Mouse (Mus musculus): Measurements from ENCODE around the gene Heatr5a.

The Heatr5a gene

DNA sequence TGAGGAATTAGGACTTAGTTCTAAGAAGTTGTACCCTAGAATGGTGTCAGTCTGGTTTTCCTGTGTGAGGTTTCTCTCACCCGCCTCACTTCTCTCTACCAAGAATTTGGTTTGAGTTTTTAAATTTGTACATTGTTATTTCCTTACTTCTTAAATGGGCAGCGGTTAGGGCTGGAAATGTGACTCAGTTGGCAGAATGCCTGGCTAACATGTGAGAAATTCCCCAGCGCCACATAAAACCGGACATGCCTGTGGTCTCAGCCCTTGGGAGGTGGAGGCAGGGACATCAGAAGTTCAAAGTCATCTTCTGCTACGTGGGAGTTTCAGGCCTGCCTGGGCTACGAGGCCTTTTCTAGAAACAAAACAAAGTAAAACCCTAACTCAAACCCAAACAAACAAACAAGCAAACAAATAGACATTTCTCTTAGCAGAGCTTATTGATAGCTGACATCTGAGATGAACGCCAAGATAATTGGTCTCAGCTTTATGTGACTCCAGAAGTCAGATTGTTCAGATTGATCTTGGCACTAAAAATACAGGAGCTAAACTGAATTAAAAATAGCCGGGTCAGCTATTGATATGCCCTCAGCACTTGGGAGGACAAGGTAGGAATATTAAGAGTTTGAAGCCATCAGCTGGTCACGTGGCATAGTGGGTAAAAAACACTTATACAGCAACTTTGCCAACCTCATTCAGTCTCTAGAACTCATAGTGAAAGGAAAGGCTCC lies 123.0 kb downstream of the Heatr5a start:
- in situ Hi-C loops (cut with MboI): loop anchor here (25.0 kb wide), 1 partner anchor 764 kb away; no protein-coding TSS in a partner anchor

DNA sequence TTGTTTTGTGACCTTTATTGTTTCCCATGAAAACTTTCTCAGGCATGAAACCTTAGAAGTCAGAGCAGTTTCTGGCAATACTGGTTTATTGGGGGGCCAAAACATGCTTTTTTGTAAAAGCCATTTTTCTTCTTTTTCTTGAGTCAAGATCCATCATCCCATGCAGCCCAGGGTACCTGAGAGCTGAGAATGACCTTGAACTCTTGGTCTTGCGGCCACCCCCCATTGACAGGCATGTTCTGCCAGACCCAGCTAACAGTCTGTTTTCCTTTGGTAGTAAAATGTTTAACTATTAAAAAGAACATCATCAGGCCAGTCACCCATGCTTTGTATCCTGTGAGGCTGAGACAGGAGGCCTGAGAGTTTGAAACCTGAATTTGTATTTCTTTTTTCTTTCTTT lies 125.9 kb downstream of the Heatr5a start:
- in situ Hi-C loops (cut with MboI): loop anchor here (25.0 kb wide), 1 partner anchor 767 kb away; no protein-coding TSS in a partner anchor

DNA sequence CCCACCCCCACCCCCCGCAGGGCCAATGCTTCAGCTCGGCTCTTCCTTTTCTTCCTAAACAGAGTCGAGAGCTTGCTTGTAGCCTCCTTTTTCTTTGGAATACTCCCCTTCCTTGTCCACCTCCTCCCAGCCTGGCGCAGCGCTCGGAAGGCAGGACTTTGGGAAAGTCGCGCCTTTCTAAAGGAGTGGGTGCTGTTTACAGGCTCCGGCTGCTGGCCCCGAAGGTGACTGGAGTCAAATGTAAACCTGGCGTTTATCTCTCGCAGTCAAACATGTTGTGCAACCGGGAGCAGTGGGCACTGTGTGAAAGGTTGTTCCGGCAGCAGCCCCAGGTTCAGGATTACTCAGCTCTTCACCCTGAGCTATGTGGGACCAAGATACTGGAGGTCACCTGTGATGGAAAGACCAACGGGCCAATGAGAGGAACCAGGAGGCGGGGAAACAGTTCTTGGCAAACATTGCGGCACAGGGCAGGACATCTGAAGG lies 126.3 kb downstream of the Heatr5a start:
- in situ Hi-C loops (cut with MboI): loop anchor here (25.0 kb wide), 1 partner anchor 767 kb away; no protein-coding TSS in a partner anchor

GRCm38 (mm10) chr12:51843576-51844520 lies 127.3 kb downstream of the Heatr5a start:
- in situ Hi-C loops (cut with MboI): loop anchor here (25.0 kb wide), 1 partner anchor 768 kb away; no protein-coding TSS in a partner anchor

DNA sequence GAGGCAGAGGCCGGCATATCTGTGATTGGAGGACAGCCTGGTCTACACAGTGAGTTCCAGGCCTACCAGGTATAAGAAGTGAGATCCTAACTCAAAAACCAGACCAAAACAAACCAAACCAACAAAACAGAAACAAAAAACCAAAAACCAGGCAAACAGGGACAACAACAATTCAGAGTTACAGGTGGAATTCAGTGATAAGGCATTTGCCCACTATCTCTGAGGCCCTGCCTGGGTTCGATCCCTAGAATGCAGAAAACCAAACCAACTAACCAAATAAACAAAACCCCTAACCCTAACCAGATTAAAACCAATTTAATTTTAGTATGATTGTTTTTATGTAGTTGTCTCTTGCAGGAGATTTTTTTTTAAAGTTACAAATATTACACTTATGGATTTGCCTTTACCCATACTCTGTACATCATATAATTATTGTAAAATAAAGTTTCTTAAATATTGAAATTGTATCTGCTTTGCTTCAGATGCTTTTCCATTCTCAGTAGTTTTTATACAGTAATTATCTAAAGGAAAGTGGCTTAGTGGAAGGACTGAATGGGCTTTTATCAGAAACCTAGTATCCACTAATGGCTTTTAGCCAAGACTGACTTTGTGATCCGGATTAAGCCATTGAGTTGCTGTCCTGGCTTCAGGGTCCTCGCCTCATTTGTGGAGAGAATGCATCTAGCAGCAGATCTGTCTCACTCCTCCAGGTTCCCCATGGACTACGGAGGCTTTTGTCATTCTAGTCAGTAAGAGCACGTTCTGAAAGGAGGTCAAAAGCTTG lies 128.8 kb downstream of the Heatr5a start:
- in situ Hi-C loops (cut with MboI): loop anchor here (25.0 kb wide), 1 partner anchor 770 kb away; no protein-coding TSS in a partner anchor

DNA sequence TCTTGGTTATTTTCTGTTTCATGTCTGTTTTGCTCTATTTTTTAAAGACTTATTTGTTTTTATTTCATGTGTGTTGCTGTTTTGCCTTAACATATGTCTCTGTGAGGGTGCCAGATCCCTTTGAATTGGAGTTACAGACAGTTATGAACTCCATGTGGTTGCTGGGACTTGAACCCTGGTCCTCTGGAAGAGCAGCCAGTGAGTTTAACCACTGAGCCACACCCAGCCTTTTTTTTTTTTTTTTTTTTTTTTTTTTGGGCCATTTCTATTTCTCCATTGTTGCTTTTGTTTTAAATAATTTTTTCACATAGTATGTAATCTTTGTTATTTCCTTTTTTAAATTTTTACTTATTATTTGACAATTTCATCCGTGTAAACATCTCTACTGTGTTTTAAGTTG lies 131.3 kb downstream of the Heatr5a start:
- in situ Hi-C loops (cut with MboI): loop anchor here (25.0 kb wide), 1 partner anchor 772 kb away; no protein-coding TSS in a partner anchor

- in situ Hi-C loops (cut with MboI): loop anchor here (25.0 kb wide), 1 partner anchor 777 kb away; no protein-coding TSS in a partner anchor
These were observed 135.9 kb downstream of the Heatr5a start for GRCm38 (mm10) chr12:51835219-51835618.

- in situ Hi-C loops (cut with MboI): loop anchor here (25.0 kb wide), 1 partner anchor 780 kb away; no protein-coding TSS in a partner anchor
These were observed 139.2 kb downstream of the Heatr5a start for GRCm38 (mm10) chr12:51831931-51832330.

- in situ Hi-C loops (cut with MboI): loop anchor here (25.0 kb wide), 1 partner anchor 781 kb away; no protein-coding TSS in a partner anchor
These were observed 139.8 kb downstream of the Heatr5a start for GRCm38 (mm10) chr12:51831296-51831695.

DNA sequence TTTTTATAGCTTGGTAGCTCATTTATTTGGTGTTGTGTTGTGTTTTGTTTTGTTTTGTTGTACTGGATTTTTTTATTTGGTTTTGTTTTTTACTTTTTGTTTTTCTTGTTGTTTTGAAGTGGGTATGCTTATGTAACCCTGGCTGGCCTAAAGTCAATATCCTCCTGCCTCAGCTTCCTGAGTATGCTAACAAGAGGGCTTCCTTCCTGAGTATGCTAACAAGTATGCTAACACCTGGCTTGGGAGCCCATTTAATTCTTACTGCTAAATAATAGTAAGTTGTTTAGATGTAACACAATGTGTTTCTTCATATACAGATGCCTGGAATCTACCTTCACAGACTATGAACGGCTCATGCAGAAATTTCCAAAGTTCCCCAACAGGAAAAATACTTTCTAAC lies 140.4 kb downstream of the Heatr5a start:
- in situ Hi-C loops (cut with MboI): loop anchor here (25.0 kb wide), 1 partner anchor 782 kb away; no protein-coding TSS in a partner anchor

- in situ Hi-C loops (cut with MboI): loop anchor here (25.0 kb wide), 1 partner anchor 782 kb away; no protein-coding TSS in a partner anchor
These were observed 141.1 kb downstream of the Heatr5a start for GRCm38 (mm10) chr12:51830077-51830402.

DNA sequence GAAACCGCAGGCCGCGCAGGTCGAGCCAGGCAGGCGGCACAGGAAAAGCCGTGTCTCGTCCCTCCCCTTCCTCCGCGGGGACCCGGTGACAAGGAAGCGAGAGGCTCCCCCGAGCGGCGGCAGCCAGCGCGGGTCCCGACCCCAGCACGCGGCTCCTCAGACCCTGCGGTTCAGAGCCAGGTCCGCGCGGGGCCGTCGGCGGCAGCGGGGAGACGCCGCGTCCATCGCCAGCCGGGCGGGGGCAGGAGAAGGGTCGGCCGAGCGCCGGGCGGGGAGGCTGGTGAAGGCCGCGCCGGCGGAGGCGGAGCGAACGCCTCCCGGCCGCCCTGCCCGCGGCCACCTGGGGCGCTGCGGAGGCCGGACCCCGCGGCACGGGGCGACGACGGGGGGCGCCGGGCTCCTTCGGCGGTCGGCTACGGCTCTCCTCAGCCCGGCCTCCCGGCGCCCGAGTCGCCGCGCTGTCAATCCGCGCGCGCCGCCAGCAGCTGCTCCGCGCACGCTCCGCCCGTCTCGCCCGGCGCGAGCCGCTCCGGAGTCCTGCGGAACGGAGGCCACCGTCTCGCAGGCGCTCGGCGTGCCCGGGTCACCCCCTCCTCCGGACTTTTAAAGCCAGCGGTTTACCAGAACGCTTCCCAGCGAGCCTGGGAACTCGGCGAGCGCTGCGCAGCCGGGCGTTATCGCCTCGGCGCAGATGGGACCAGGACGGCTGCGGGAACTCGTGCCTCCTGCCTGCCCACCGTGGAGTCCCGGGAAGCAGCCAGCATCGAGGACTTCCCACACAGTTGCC lies 141.6 kb downstream of the Heatr5a start, which contains the start of gene Hectd1:
Hectd1 (minus strand) TSS at position 247 of the 787 bp plus-strand sequence.
- in situ Hi-C loops (cut with MboI): loop anchor here (25.0 kb wide), 1 partner anchor 783 kb away; no protein-coding TSS in a partner anchor

DNA sequence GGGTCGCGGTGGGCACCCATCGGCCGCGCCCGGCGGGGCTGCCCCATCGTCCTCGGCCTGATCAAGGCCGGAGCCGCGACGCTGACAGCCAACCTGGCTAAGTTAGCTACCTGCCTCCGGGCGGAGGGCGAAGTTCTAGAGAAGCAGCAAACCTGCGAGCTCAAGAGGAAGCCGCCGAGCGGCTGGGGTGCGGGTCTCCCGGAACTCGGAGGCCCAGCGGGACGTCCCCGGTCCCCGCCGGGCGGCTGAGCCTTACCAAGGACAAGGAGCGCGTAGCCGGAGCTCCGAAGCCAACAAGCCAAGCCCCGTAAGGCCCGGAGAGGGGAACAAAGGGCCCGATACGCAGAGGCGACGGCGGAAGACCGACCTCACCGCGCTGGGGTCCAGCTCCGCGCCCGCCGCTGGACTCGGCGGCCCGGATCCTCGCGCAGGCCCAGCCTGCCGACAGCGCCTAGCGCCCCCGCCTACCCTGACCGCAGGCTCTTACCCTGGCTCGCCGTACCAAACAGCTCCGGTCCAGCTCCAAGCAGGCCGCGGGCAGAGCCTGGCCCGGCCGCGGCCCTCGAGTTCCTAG lies 142.3 kb downstream of the Heatr5a start:
- in situ Hi-C loops (cut with MboI): loop anchor here (25.0 kb wide), 1 partner anchor 783 kb away; no protein-coding TSS in a partner anchor

DNA sequence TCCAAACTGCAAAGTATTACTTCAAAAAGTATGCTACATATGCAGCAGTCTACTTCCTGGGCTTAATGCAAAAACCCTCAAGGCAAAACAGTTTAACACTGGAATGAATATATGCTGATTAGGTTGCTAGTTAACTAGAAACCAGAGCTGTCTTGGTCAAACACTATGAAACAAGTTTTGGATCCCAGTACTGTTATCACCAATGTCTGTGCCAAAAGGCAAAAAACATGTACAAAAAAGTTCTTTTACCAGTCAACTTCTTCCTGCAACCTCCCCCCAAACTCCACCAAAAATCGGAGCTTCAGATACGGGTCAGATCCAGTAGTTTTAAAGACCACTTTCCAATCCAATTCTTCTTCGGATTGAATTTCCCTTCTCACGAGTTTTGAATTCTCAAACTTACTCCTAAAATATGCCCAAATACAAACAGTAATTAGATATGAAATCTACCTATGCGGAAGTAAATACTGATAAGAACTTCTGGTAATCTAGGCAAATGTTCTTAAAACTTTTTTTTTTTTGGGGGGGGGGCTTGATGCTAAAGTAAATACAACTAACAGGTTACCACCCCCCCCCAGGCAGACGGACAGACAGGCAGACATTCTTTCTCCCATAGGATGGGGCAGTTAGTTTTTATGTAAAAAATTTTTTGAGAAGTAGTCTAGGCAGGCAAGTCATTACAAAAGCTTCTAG lies 143.0 kb downstream of the Heatr5a start:
- in situ Hi-C loops (cut with MboI): loop anchor here (25.0 kb wide), 1 partner anchor 784 kb away; no protein-coding TSS in a partner anchor
